Mouse (Mus musculus): ENCODE measurements at regions not wholly inside any gene's neighbourhood (a gene's known extent, or its start where the extent isn't known, plus 50 kb on each side); places are given as distances from the start of the nearest gene placed in this dataset.

GRCm38 (mm10) chr4:54610101-54610500, 334.7 kb upstream of the Zfp462 start:
- TF ChIP-seq CTCF (IDR thresholded peaks at IDR 0.05; ENCODE audit: low read depth), result no peak
- 70% methylated on average over 5 of the region's 5 CpGs for WGBS
- Histone ChIP-seq H3K9ac (ENCODE audit: low read depth, low read length) (no peak overlapping the region), H3K27me3 (replicated peaks; ENCODE audit: control insufficient read depth, insufficient read depth, low read length) (no peaks in the 10 kb centered on the region), H3K4me1 (replicated peaks; ENCODE audit: control insufficient read depth, insufficient read depth, low read length) (no peaks in the 10 kb centered on the region), H3K4me3 (ENCODE audit: low read depth, low read length) (no peak overlapping the region), H3K27ac (ENCODE audit: low read depth, low read length) (no peak overlapping the region), H3K9me3 (ENCODE audit: control insufficient read depth) (no peaks in the 10 kb centered on the region), H3K4me2 (replicated peaks; ENCODE audit: low read depth) (no peak overlapping the region), H3K36me3 (ENCODE audit: control insufficient read depth, insufficient read depth) (no peaks in the 10 kb centered on the region)
- no peak for ATAC-seq

GRCm38 (mm10) chr4:54611990-54612980, 332.6 kb upstream of the Zfp462 start:
- Histone ChIP-seq H3K4me1 (replicated peaks; ENCODE audit: control insufficient read depth, insufficient read depth, low read length) (no peaks in the 10 kb centered on the region), H3K27ac (ENCODE audit: low read depth, low read length) (no peak overlapping the region), H3K9me3 (ENCODE audit: control insufficient read depth) (no peaks in the 10 kb centered on the region), H3K36me3 (ENCODE audit: control insufficient read depth, insufficient read depth) (no peaks in the 10 kb centered on the region), H3K27me3 (replicated peaks; ENCODE audit: control insufficient read depth, insufficient read depth, low read length) (no peaks in the 10 kb centered on the region), H3K4me2 (replicated peaks; ENCODE audit: low read depth) (no peak overlapping the region), H3K9ac (ENCODE audit: low read depth, low read length) (no peak overlapping the region), H3K4me3 (ENCODE audit: low read depth, low read length) (no peak overlapping the region)
- no peak for ATAC-seq
- 65% methylated on average over 7 of the region's 7 CpGs for WGBS
- TF ChIP-seq CTCF (IDR thresholded peaks at IDR 0.05; ENCODE audit: low read depth), result no peak

- TF ChIP-seq CTCF (IDR thresholded peaks at IDR 0.05; ENCODE audit: low read depth), result no peak
- H3K36me3 ChIP-seq (ENCODE audit: control insufficient read depth, insufficient read depth), result no peaks in the 10 kb centered on the region
- 76% methylated on average over 3 of the region's 3 CpGs for WGBS
- no peaks in the 10 kb centered on the region for H3K9me3 ChIP-seq (ENCODE audit: control insufficient read depth)
- no peaks in the 10 kb centered on the region for H3K4me1 ChIP-seq (replicated peaks; ENCODE audit: control insufficient read depth, insufficient read depth, low read length)
- H3K4me2 ChIP-seq (replicated peaks; ENCODE audit: low read depth), result no peak overlapping the region
- H3K27ac ChIP-seq (ENCODE audit: low read depth, low read length), result no peak overlapping the region
- ATAC-seq, result no peak
- no peak overlapping the region for H3K9ac ChIP-seq (ENCODE audit: low read depth, low read length)
- H3K4me3 ChIP-seq (ENCODE audit: low read depth, low read length), result no peak overlapping the region
- H3K27me3 ChIP-seq (replicated peaks; ENCODE audit: control insufficient read depth, insufficient read depth, low read length), result no peaks in the 10 kb centered on the region
Observed at GRCm38 (mm10) chr4:54613076-54613475, 331.8 kb upstream of the Zfp462 start.

GRCm38 (mm10) chr4:54613611-54614010, 331.2 kb upstream of the Zfp462 start:
- TF ChIP-seq CTCF (IDR thresholded peaks at IDR 0.05; ENCODE audit: low read depth), result no peak
- Histone ChIP-seq H3K9me3 (ENCODE audit: control insufficient read depth) (no peaks in the 10 kb centered on the region), H3K4me3 (ENCODE audit: low read depth, low read length) (no peak overlapping the region), H3K36me3 (ENCODE audit: control insufficient read depth, insufficient read depth) (no peaks in the 10 kb centered on the region), H3K4me1 (replicated peaks; ENCODE audit: control insufficient read depth, insufficient read depth, low read length) (no peaks in the 10 kb centered on the region), H3K27ac (ENCODE audit: low read depth, low read length) (no peak overlapping the region), H3K9ac (ENCODE audit: low read depth, low read length) (no peak overlapping the region), H3K27me3 (replicated peaks; ENCODE audit: control insufficient read depth, insufficient read depth, low read length) (no peaks in the 10 kb centered on the region), H3K4me2 (replicated peaks; ENCODE audit: low read depth) (no peak overlapping the region)
- WGBS, result 85% methylated on average over 2 of the region's 2 CpGs
- ATAC-seq, result no peak

GRCm38 (mm10) chr4:54615886-54616285, 329.0 kb upstream of the Zfp462 start:
- Histone ChIP-seq H3K4me2 (replicated peaks; ENCODE audit: low read depth) (no peak overlapping the region), H3K27me3 (replicated peaks; ENCODE audit: control insufficient read depth, insufficient read depth, low read length) (no peaks in the 10 kb centered on the region), H3K36me3 (ENCODE audit: control insufficient read depth, insufficient read depth) (no peaks in the 10 kb centered on the region), H3K9ac (ENCODE audit: low read depth, low read length) (no peak overlapping the region), H3K4me3 (ENCODE audit: low read depth, low read length) (no peak overlapping the region), H3K4me1 (replicated peaks; ENCODE audit: control insufficient read depth, insufficient read depth, low read length) (no peaks in the 10 kb centered on the region), H3K27ac (ENCODE audit: low read depth, low read length) (no peak overlapping the region), H3K9me3 (ENCODE audit: control insufficient read depth) (no peaks in the 10 kb centered on the region)
- 3% methylated on average over 1 of the region's 1 CpGs for WGBS
- no peak for ATAC-seq
- no peak for TF ChIP-seq CTCF (IDR thresholded peaks at IDR 0.05; ENCODE audit: low read depth)

GRCm38 (mm10) chr4:54624024-54624873, 320.6 kb upstream of the Zfp462 start:
- 86% methylated on average over 20 of the region's 20 CpGs for WGBS
- H3K9ac ChIP-seq (ENCODE audit: low read depth, low read length), result no peak overlapping the region
- no peaks in the 10 kb centered on the region for H3K4me1 ChIP-seq (replicated peaks; ENCODE audit: control insufficient read depth, insufficient read depth, low read length)
- H3K4me2 ChIP-seq (replicated peaks; ENCODE audit: low read depth), result no peak overlapping the region
- H3K9me3 ChIP-seq (ENCODE audit: control insufficient read depth), result no peaks in the 10 kb centered on the region
- no peak for TF ChIP-seq CTCF (IDR thresholded peaks at IDR 0.05; ENCODE audit: low read depth)
- no peaks in the 10 kb centered on the region for H3K36me3 ChIP-seq (ENCODE audit: control insufficient read depth, insufficient read depth)
- H3K27me3 ChIP-seq (replicated peaks; ENCODE audit: control insufficient read depth, insufficient read depth, low read length), result no peaks in the 10 kb centered on the region
- no peak overlapping the region for H3K27ac ChIP-seq (ENCODE audit: low read depth, low read length)
- H3K4me3 ChIP-seq (ENCODE audit: low read depth, low read length), result no peak overlapping the region
- no peak for ATAC-seq
